26 mouse cellular contexts compared by ENCODE assay signal in the genomic region with DNA sequence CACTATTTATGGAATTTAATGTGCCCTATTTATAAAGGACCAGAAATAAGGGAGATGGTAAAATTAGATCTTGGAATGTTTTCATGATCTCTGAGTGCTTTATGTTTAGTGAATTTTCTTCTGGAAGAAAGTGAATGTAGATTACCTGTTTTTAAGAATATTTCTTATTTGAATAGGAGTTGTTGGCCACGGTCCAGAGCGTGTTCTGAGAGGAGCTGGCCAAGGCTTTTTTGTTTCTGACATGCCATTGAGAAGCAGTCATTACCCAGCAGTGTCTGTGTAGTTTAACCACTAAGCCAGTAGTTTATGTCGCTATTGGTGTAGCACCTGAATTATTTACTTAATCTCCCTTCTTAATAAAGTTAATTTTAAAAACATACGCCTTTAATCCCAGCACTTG. TPM values are rescaled to one million over a fixed set of nuclear protein-coding genes. Genes with fewer than 3 reads are reported as not detected.
DNase-seq lines count a peak whose midpoint lies in the region; ATAC-seq and TF ChIP-seq lines count a peak whose summit lies in the region.
"Had no signal": no experiment of that assay in that cellular context is flagged by ENCODE, and none has a peak within 500 bp of the region (broad histone marks: within the 10 kb centered on the region; RNA-seq: fewer than 3 reads in every experiment).

No protein-coding gene starts in this region.

- H3K27ac ChIP-seq in gastrocnemius, adult 2 months, result peak overlapping the region; percentile 50
- no peak overlapping the region for H3K27ac ChIP-seq in lung, postnatal 0 days (ENCODE audit: low read length)
- H3K27ac ChIP-seq: embryonic facial prominence, embryonic 15.5 days; forebrain, embryonic 10.5 days; forebrain, embryonic 15.5 days; hindbrain, embryonic 10.5 days; hindbrain, embryonic 14.5 days had no signal

- intact Hi-C loops in gastrocnemius, adult 2 months (cut with DNase I), result loop anchor here (10.0 kb wide), 1 partner anchor 213 kb away; the partner anchor contains the start of genes Dtd1 and Smim26

- ATAC-seq in lung, postnatal 0 days, result no peak
- ATAC-seq: forebrain, embryonic 15.5 days; intestine, postnatal 0 days had no signal

- H3K4me1 ChIP-seq in lung, postnatal 0 days (ENCODE audit: insufficient read depth, low read depth, low read length), result no peaks in the 10 kb centered on the region
- H3K4me1 ChIP-seq: embryonic facial prominence, embryonic 15.5 days; forebrain, embryonic 10.5 days; forebrain, embryonic 15.5 days; hindbrain, embryonic 10.5 days had no signal

- no peaks in the 10 kb centered on the region for H3K9me3 ChIP-seq in lung, postnatal 0 days (ENCODE audit: low read length)
- H3K9me3 ChIP-seq: embryonic facial prominence, embryonic 15.5 days; forebrain, embryonic 10.5 days; forebrain, embryonic 15.5 days; heart, embryonic 12.5 days; hindbrain, embryonic 10.5 days had no signal

- H3K4me3 ChIP-seq in gastrocnemius, adult 2 months, result no peak overlapping the region
- H3K4me3 ChIP-seq in lung, postnatal 0 days (ENCODE audit: low read depth, low read length), result no peak overlapping the region
- H3K4me3 ChIP-seq: embryonic facial prominence, embryonic 15.5 days; erythroblast, embryonic 14.5 days; forebrain, embryonic 10.5 days; forebrain, embryonic 15.5 days; heart, embryonic 12.5 days; hindbrain, embryonic 10.5 days had no signal

- no peak overlapping the region for H3K4me2 ChIP-seq in lung, postnatal 0 days (replicated peaks; ENCODE audit: low read depth, low read length)
- H3K4me2 ChIP-seq: embryonic facial prominence, embryonic 15.5 days; forebrain, embryonic 15.5 days; heart, embryonic 12.5 days; hindbrain, embryonic 14.5 days had no signal

- WGBS in lung, postnatal 0 days, result 75% methylated on average over 4 of the region's 4 CpGs

- peaks cover 16% of the 10 kb centered on the region; the same call in 1 of the 2 replicates for H3K36me3 ChIP-seq in lung, postnatal 0 days (ENCODE audit: insufficient read depth, low read length)

- no peak for TF ChIP-seq CTCF in gastrocnemius, adult 2 months (IDR thresholded peaks at IDR 0.05)
- no peak for TF ChIP-seq CTCF in lung, postnatal 0 days (IDR thresholded peaks at IDR 0.05)

- DNase-seq in gastrocnemius, adult 2 months, result no peak
- no peak for DNase-seq in gastrocnemius, adult 18-20 months (ENCODE audit: low spot score)
- DNase-seq in cerebellum, adult 8-10 months, result peak; percentile 23
- DNase-seq in cerebellum, adult 9-11 months, result peak; percentile 19
- peak; percentile 22 to 38 for DNase-seq in cerebellum, postnatal 36 days
- no peak for DNase-seq in frontal cortex, adult 2 months (ENCODE audit: extremely low spot score in 1 of 2, low spot score in 1 of 2)
- no peak for DNase-seq in lung, postnatal 0 days (ENCODE audit: low spot score)
- DNase-seq: adrenal gland, adult 2 months; adrenal gland, postnatal 25 days; embryo, embryonic 11 days; gastrocnemius, postnatal 25 days; kidney, adult 8-10 months had no signal

- TF ChIP-seq EP300 in lung, postnatal 0 days (IDR thresholded peaks at IDR 0.05), result no peak

- H3K9ac ChIP-seq in lung, postnatal 0 days (replicated peaks; ENCODE audit: low read depth), result no peak overlapping the region
- H3K9ac ChIP-seq: embryonic facial prominence, embryonic 15.5 days; forebrain, embryonic 15.5 days; heart, embryonic 12.5 days; hindbrain, embryonic 14.5 days had no signal

- no peaks in the 10 kb centered on the region for H3K27me3 ChIP-seq in lung, postnatal 0 days (replicated peaks; ENCODE audit: insufficient read depth, low read length)
- H3K27me3 ChIP-seq: embryonic facial prominence, embryonic 15.5 days; forebrain, embryonic 15.5 days; heart, embryonic 12.5 days had no signal

RNA-seq across cellular contexts. Expression of gene Pet117, which starts 12.9 kb away (rescaled TPM):
- 1 to 10 TPM; 5.2 to 8.4 TPM for total RNA-seq in gastrocnemius, adult 2 months (2021)
- total RNA-seq in gastrocnemius, adult 18-20 months (2021), result 1 to 10 TPM; 7.0 to 8.3 TPM
- 0.76 and 1.8 TPM in 2 replicates for polyA plus RNA-seq in frontal cortex, adult 2 months (2012; rRNA removed)
- polyA plus RNA-seq in lung, postnatal 0 days (2015; fragmentation: Nextera tagmentation; extraction: Ambion mirVana), result 1.6 and 2.5 TPM in 2 replicates
- total RNA-seq: common myeloid progenitor, adult 5-6 weeks; ES-E14; granulocyte monocyte progenitor cell, adult 5-6 weeks had no signal
- polyA plus RNA-seq: adrenal gland, adult 2 months; embryonic facial prominence, embryonic 11.5 days; forebrain, embryonic 15.5 days had no signal

RNA-seq across cellular contexts. Expression of gene Kat14, which starts 13.0 kb away (rescaled TPM):
- 10 to 100 TPM; 21.3 to 25.4 TPM for total RNA-seq in gastrocnemius, adult 2 months (2021)
- total RNA-seq in gastrocnemius, adult 18-20 months (2021), result 10 to 100 TPM; 16.6 to 22.7 TPM
- 33.0 TPM in 2 replicates for polyA plus RNA-seq in frontal cortex, adult 2 months (2012; rRNA removed)
- 19.1 and 21.9 TPM in 2 replicates for polyA plus RNA-seq in lung, postnatal 0 days (2015; fragmentation: Nextera tagmentation; extraction: Ambion mirVana)

RNA-seq across cellular contexts. Expression of gene Ovol2, which starts 49.8 kb away (rescaled TPM):
- not detected for total RNA-seq in gastrocnemius, adult 2 months (2021)
- total RNA-seq in gastrocnemius, adult 18-20 months (2021), result not detected
- polyA plus RNA-seq in frontal cortex, adult 2 months (2012; rRNA removed), result 6.1 and 8.3 TPM in 2 replicates
- polyA plus RNA-seq in lung, postnatal 0 days (2015; fragmentation: Nextera tagmentation; extraction: Ambion mirVana), result 3.9 and 4.0 TPM in 2 replicates
- total RNA-seq: adrenal gland, adult 2 months; adrenal gland, postnatal 25 days; common myeloid progenitor, adult 5-6 weeks; gastrocnemius, postnatal 25 days; granulocyte monocyte progenitor cell, adult 5-6 weeks; heart, adult 8-10 months; heart, postnatal 25 days had no signal
- polyA plus RNA-seq: adrenal gland, adult 2 months; erythroblast, embryonic 14.5 days; forebrain, embryonic 15.5 days; hindbrain, embryonic 14.5 days had no signal

Comparison
In these comparisons a context has a peak if more than half of its experiments do, and no peak if none do; other contexts are left out.
1. DNase-seq: peak in cerebellum, adult 8-10 months (single experiment), cerebellum, adult 9-11 months (single experiment) and cerebellum, postnatal 36 days (2 of 2); none in gastrocnemius, adult 2 months (single experiment), gastrocnemius, adult 18-20 months (single experiment), frontal cortex, adult 2 months (0 of 2) and lung, postnatal 0 days (single experiment).